Mouse (Mus musculus) liver, adult 2 months (tissue): ENCODE measurements around the gene Adarb1.

Experiments used
- CTCF ChIP-seq: fragments of 200-500 bp; IDR thresholded peaks from 2 replicates; pipeline ENCODE4 v1.5.1; 2011; ENCODE audit warnings: low read depth, low read length, control low read depth
- POLR2A ChIP-seq: fragments of 200-500 bp; IDR thresholded peaks from 2 replicates; pipeline ENCODE4 v1.6.1; 2011; ENCODE audit warnings: low read length, control low read depth; ENCODE audit not compliant: insufficient read depth; ENCODE audit errors: extremely low read depth

GRCm38 (mm10) chr10:77440286-77440685 is 22.2 kb upstream of the Adarb1 start:
- TF ChIP-seq POLR2A: no peak
- no peak for TF ChIP-seq CTCF
